Mouse (Mus musculus) left cerebral cortex, postnatal 10 days (tissue): ENCODE measurements around the gene Ammecr1. TPM values are rescaled to one million over a fixed set of nuclear protein-coding genes. Genes with fewer than 3 reads are reported as not detected.

Experiments used
- DNase-seq, 2 experiments: peaks; one replicate each; pipeline ENCODE4 v3.0.0; 2021 to 2022; ENCODE audit warnings: low spot score in 2 of 2, mixed read lengths in 1 of 2; ENCODE audit errors: extremely low spot score in 1 of 2
- intact Hi-C: fragments of 180-260 bp; cut with DNase I; formaldehyde crosslinking; loops from one replicate; pipeline ENCODE4 v1.15.1; 2025
- total RNA-seq, 2 experiments: library from RNA; stranded (reverse); gene quantifications; 2 replicates each; pipeline ENCODE4 v1.2.3; 2021

The Ammecr1 gene
- total RNA-seq, 2 experiments from 2014 or later: 4.5 to 4.6 TPM

DNA sequence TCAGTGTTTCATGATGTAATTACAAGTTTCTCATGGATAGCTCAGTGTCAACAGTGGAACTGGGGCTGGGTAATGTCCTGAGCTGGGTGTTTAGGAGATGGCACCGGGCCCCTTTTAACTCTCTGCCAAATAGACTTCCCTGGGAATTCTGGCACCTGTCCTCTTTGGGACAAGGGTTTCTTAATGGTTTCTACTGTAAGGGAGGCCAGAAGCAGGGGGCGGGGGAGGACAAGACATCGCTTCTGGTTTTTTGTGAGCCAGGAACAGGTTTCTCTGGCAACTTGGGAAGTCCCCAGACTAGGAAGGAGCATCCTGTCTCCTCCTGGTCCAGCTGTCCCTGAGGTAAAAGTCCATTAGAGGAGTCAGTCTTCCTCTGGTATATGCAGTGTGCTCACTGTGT is 129.2 kb downstream of the Ammecr1 start:
- DNase-seq: no peak
- intact Hi-C loops: no loop called here

- no peak for DNase-seq
- intact Hi-C loops: no loop called here
Measured at GRCm38 (mm10) chrX:142836399-142836798, 130.1 kb downstream of the Ammecr1 start.

GRCm38 (mm10) chrX:142834807-142835206 is 131.7 kb downstream of the Ammecr1 start:
- intact Hi-C loops: no loop called here
- DNase-seq: no peak

GRCm38 (mm10) chrX:142833164-142833796 is 133.2 kb downstream of the Ammecr1 start:
- intact Hi-C loops: no loop called here
- no peak for DNase-seq

DNA sequence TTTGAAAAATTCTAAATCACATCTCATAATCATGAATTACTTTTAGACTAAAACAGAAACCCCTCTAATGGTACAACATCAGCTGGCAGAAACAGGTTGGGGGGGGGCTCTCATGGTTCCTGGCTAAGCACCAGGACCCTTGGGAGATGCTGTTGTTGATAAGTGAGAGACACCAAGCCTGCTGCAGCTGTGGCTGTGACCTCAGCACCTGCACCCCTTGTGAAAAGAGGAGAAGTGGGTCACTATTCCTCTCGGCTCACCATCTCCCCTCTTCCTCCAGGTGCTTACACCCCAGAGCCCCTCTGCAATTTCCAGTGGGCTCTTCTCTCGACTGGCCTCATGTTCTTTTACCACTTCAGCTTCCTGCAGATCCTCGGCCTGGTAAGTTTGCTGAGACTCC is 134.3 kb downstream of the Ammecr1 start:
- intact Hi-C loops: no loop called here
- DNase-seq: no peak

- DNase-seq: no peak
- intact Hi-C loops: no loop called here
Measured at GRCm38 (mm10) chrX:142830572-142830971, 136.0 kb downstream of the Ammecr1 start.

DNA sequence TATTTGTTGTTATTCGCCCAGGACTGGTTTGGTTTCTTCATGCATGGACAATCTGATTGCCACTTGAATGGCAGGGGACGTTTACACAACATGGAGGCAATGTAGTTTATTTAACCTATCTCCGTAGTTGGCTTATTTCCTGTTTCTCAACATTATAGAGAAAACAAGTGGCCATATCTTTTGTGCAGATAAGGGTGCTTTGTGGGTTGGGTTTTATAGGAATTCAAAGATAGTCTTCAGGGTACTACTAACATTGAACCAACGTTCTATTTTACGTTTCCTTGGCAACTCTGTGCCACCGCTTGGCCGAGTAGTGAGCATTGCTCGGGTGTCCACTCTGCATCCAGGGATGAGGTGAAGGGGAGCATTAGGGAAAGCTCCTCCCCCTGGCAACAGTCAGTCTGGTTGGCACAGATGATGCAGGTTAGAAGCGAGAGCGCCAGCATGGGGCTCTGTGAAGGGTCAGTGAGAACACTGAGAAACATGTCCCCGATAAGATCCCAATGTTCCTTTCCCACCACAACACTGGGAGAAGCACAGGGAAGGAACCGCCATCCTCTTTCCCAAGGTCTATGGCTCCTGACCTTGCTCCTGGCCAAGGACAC is 136.6 kb downstream of the Ammecr1 start:
- intact Hi-C loops: loop anchor here (5.0 to 10.0 kb wide), 2 partner anchors 135 to 617 kb away; partner anchors contain the start of gene Ammecr1
- DNase-seq: no peak

DNA sequence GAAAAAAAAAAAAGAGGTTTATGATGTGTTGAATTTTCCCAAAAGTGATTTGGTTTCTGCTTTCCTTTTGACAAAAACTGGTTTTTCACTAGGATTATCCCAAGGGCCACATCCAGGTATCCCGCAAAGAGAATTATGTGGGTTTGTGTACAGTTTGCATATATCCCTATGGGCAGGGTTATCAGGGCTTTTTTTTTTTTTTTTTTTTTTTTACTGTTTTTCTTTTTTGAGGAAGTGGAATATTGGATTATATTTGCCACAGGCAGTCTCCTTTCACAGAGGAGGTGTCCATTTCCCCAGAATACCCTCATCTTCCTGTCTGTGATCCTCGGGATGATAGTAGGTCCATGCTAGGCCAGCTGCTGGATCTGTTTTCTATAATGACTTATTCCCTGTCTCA is 137.3 kb downstream of the Ammecr1 start:
- DNase-seq: no peak
- intact Hi-C loops: loop anchor here (5.0 to 10.0 kb wide), 2 partner anchors 136 to 618 kb away; partner anchors contain the start of gene Ammecr1

GRCm38 (mm10) chrX:142828184-142828908 is 138.2 kb downstream of the Ammecr1 start:
- intact Hi-C loops: loop anchor here (5.0 to 10.0 kb wide), 2 partner anchors 136 to 619 kb away; partner anchors contain the start of gene Ammecr1
- no peak for DNase-seq

DNA sequence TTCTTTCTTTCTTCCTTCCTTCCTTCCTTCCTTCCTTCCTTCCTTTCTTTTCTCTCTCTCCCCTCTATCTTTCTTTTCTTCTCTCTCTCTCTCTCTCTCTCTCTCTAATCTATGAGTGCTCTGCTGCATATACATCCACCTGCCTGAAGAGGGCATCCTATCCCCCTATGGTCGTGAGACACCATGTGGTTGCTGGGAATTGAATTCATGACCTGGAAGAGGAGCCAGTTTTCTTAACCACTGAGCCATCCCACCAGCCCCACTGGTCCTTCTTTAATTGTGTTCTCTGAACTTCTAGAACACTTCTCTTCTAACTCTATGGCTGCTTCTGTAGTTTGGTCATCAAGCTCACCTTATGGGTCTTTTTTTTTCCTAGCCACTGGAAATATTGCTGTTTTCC is 138.9 kb downstream of the Ammecr1 start:
- intact Hi-C loops: loop anchor here (5.0 to 10.0 kb wide), 2 partner anchors 137 to 620 kb away; partner anchors contain the start of gene Ammecr1
- DNase-seq: no peak

DNA sequence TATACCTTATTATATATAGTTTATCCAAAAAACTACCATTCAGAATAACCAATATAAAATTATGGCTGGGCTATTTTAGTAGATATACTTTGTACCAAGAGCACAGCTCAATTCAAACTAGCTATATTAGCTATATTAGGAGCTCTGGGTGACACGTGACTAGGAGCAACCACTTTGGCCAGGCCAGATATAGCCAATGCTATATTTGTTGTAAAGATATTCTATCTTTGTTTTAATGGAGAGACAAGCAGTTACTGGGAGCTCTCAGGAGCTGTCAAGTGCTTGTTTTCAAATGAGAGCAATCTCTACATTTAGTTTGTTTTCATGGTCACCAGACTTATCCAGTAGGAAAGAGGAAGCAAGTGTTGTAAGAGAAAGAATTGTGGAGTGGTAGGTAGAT is 141.2 kb downstream of the Ammecr1 start:
- no peak for DNase-seq
- intact Hi-C loops: loop anchor here (5.0 to 10.0 kb wide), 2 partner anchors 139 to 622 kb away; partner anchors contain the start of gene Ammecr1

DNA sequence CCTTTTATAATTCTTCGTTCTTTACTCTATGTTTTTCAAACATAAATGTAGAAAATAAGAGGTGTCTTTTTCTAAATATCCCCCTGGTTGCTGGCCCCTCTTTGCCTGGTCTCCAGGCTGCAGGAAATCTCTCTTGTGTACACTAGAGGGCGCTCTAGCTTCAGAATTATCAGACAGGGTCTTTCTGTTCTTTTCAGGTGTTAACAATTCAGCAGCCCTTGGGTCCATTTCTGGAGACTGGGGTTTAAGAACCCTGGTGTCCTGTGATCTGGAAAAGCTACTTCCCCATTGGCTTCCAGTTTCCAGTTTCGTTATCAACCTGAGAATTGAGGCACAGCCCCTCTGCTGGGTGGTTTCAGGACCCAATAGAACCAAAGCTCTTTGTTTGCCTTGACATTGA is 144.7 kb downstream of the Ammecr1 start:
- peak in 1 of 2 experiments; percentile 15 for DNase-seq

DNA sequence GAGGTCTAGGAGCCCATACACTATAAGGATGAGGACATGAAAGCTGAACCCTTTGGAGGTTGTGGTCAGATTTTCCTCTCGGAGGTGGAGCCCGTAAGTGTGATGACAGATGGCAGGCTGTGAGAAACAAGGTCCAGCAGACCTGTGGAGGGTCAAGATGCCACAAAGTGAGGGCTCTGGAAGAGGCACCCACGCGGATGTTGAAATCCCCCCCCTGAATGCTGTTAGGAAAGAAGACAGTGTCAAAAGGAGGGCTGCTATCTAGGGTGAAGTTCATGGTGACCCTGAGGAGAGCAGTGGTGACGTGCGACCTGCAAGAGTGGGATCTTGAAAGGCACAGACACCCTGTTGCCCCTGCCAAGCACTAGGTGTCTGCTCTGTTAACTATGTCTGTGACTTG is 145.3 kb downstream of the Ammecr1 start:
- no peak for DNase-seq
- intact Hi-C loops: loop anchor here (2.0 to 10.0 kb wide), 2 partner anchors 144 to 238 kb away; partner anchors contain the start of gene Ammecr1

More for the DNA sequence above, 144.7 kb downstream of the Ammecr1 start:
- intact Hi-C loops: loop anchor here (2.0 to 10.0 kb wide), 2 partner anchors 143 to 237 kb away; partner anchors contain the start of gene Ammecr1

DNA sequence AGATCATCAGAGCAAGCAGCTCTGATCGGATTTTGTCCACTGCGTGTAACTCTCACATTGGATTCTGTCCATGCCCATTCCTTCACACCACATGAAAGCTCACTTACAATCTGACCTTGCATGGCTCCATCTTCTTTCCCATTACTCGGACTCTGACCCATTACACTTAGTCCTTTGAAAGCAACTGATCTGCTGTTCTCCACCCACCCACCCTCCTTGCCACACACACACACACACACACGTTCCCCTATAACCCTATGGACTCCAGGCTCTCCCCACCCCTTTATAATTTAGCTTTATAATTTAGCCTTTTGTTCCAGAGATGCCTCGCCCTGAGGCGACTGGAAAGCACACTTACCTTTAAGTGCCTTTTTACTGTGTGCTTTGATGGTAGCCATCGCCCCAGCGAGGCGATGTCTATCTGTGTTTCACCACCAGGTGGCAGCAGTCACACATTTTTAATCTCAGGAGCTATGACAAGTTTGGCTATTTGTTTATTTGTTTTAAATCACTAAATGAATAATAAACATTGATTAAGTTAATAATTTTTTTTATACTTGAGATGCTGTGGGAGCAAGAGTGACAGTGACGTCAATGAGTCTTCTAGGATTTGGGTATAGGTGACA is 148.4 kb downstream of the Ammecr1 start:
- intact Hi-C loops: loop anchor here (2.0 kb wide), 1 partner anchor 233 kb away; no protein-coding TSS in a partner anchor
- no peak for DNase-seq

GRCm38 (mm10) chrX:142813146-142813545 is 153.4 kb downstream of the Ammecr1 start:
- intact Hi-C loops: no loop called here
- peak in 1 of 2 experiments; percentile 49 for DNase-seq

DNA sequence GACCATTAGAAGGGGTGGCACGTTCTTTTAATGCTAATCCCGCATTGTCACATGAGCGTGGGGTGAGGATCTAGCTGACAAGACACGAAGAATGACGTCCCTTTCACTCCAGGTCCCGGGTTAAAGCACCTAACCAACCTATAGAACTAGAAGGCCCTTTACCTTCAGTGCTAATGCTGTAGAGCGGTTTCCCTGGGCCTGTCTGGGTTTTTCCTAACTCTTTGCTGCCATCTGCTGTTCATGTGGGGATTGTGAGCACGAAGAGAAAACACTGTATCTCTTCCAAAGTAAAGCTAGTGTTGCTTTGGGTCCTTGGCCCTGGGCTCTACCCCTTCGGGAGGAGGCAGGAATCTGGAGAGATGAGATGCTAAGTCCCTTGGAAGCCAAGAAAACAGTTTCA is 158.1 kb downstream of the Ammecr1 start:
- intact Hi-C loops: loop anchor here (5.0 to 10.0 kb wide), 2 partner anchors 126 to 434 kb away; partner anchors contain the start of gene Tmem164

DNA sequence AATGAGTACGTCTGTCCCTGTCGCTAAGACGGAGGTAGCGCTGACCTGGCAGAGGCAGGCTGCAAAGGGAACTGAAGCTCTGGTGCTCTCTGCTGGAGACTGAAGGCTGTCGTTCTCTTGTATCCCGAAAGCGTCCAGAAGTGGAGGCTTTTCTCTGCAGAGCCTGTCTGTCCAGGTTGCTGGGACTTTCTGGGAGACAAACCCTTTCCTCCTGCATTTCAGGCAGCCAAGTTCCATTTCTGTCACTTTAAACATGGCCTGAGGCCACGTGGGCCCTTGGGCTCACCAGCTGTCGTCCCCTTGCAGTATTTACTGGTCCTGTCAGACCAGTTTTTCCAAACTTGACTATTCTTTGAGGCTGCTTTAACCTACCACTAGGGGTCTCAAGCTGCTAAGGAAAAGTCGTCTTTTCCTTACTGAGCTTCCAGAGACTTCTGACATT is 159.9 kb downstream of the Ammecr1 start:
- DNase-seq: no peak
- intact Hi-C loops: loop anchor here (2.0 to 10.0 kb wide), 3 partner anchors 124 to 432 kb away; partner anchors contain the start of gene Tmem164

More for the DNA sequence above, 158.1 kb downstream of the Ammecr1 start:
- DNase-seq: peak; percentile 36 to 64

DNA sequence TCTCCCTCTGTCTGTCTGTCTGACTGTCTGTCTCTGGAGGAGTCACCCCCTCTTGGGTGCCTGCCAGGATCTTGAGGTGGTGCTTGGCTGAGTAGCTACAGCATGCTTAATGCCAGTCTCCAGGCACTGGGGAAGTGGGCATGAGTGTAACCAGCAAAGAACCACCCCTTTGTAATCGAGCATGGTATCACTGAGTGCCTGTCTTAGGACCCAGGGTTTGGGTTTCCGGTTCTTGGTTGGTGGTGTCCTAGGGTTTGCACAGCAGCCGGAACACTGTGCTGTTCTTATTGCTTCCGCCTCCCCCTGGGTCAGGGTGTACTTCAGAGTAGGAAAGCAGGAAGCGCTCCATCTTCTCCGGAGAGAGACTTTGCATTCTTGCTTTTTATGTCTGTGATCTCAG is 160.4 kb downstream of the Ammecr1 start:
- intact Hi-C loops: loop anchor here (2.0 to 10.0 kb wide), 3 partner anchors 124 to 431 kb away; partner anchors contain the start of gene Tmem164
- DNase-seq: no peak
